Mouse (Mus musculus) left cerebral cortex, postnatal 36 days (tissue): ENCODE measurements at regions not wholly inside any gene's neighbourhood (a gene's known extent, or its start where the extent isn't known, plus 50 kb on each side); places are given as distances from the start of the nearest gene placed in this dataset.
A peak's percentile ranks its signal among the peaks of the same experiment; 100 is the strongest.

Experiments used
- DNase-seq, 2 experiments: peaks; one replicate each; pipeline ENCODE4 v3.0.0; 2021 to 2022; ENCODE audit warnings: low spot score in 2 of 2, mixed read lengths in 1 of 2
- intact Hi-C: fragments of 180-260 bp; cut with DNase I; formaldehyde crosslinking; loops from one replicate; pipeline ENCODE4 v1.15.1; 2025

DNA sequence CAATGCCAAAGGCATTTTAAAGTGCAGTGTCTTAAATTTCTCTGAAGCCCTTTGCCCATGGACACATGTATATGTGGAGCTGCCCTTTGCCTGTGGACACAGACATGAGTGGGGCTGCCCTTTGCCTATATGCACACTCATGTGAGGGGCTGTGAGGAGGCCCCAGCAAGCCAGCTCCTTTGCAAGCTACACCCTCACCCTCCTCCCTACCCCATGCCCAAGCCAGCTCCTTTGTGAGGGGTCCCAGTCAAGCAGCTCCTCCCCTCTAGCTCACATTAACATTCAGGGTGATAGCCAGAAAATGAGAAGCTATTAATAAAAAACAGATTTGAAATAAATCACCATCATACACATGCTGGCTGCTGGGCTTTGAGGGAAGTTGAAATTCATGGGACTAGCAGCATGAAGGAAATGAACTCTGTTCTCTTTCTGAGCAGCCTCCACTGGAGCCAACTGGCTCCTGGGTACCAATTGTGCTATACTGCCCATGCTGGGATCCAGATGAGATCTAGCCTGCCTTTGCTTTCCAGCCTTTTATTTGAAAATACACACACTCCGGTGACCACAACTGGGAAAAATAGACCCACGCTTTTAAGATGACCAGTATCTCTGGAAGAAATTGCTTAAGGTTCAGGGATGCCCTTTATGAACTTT is 151.4 kb downstream of the Abcc12 start:
- DNase-seq = no peak
- intact Hi-C loops = no loop called here

DNA sequence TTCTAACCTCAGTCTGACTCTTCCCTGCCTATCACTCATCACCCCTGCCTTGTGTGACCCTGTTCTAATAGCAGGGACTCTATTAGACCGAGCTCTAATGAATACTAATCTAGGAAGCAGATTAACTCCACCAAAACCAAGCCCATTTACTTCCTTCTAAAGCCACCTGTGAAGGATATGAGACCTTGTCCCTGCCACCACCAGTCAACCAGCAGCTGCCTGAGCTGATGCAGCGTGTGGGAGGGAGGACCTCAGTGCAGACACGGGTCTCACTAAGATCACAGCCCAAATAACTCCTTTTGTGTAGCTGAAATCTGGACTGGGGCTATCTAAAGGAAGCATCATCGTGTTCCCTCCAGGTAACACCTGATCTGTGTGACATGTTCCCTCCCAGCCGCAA is 152.4 kb downstream of the Abcc12 start:
- intact Hi-C loops = no loop called here

DNA sequence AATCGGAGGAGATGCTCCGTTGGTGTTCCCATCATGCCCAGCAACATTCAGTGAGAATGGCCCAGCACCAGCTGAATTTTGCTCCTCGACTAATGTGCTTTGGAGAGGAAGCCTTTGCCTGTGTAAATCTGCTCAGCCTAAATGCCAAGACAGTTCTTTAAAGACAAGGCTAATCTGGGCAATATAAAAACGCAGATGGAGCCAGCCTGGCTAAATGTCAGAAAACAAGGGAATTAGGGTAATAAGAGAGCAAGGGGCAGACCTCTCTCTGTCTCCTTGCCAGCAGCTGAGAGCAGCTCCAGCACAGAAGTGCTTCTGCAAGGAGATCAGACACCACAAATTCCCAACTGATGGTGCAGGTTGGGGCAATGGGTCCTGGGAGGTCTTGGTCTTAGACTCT is 154.4 kb downstream of the Abcc12 start:
- intact Hi-C loops = no loop called here
- no peak for DNase-seq

More for the DNA sequence above, 152.4 kb downstream of the Abcc12 start:
- no peak for DNase-seq

DNA sequence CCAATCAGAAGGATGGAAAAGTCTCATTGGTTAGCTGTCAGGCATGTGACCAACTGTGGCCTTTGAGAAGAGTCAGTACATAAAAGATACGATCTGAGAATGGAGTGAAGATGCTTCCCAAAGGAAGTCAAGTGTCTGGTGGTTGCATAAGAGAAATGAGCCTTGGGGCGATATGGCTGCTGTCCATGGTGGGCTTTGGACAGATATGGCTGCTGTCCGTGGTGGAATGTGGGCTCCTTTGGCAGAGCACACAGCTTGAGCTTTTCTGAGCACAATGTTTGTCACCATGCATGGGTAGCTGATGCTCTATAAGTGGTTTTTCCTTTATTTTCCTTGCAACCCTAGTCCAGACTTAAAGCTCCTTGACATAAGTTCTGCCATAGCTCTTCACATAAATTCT is 155.1 kb downstream of the Abcc12 start:
- no peak for DNase-seq
- intact Hi-C loops = no loop called here

DNA sequence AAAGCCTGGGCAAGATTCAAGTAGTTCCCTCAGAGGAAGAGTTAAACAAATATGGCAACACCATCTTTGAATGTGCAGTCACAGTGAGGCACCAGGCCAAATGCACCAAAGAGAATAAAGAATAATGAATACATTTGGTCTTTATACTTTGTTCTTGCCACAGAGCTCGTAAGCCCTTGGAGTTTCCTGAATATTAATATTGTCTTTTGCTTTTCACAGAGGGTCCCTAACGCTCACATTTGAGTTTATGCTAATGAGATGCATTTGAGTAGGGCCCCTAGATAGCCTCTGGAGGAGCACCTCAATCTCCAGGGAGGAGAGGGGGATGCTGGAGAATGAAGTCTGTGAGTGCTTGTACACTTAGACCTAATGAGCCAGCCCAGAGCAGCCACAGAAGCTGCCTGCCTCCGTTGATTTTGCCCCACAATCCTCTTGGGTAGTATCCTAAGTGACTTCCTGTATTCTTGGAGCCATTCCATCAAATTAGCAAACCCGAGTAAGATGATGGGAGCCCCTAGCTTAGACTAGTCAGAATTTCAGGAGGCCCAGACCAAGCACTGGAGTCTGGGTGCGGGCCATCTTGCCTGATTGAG is 161.3 kb downstream of the Abcc12 start:
- intact Hi-C loops = no loop called here
- DNase-seq = no peak

DNA sequence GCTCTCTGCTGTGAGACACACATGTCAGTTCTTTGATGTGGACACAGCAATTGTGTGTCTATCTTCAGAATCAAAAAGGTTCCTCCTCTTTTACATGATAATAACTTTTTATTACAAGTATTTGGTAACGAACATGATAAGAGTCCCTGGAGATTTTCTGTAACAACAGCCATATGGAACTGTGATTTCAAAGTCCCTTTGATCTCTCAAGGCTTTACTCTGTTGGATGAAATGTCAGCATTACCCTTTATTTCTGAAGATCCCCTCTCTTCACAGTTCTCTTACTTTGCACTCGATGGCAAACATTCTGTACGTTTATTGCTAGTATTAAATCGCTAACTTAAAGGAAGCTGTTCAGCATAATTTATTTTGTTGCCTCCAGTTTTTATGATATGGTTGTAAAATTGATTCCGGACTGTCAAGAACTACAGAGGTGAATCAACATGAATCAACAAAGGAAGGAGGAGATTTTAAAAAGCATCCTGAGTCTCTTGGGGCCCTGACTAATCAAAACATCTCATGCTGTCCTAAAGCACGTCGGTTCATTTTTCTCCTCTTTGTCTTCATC is 162.0 kb downstream of the Abcc12 start:
- no peak for DNase-seq
- intact Hi-C loops = no loop called here

DNA sequence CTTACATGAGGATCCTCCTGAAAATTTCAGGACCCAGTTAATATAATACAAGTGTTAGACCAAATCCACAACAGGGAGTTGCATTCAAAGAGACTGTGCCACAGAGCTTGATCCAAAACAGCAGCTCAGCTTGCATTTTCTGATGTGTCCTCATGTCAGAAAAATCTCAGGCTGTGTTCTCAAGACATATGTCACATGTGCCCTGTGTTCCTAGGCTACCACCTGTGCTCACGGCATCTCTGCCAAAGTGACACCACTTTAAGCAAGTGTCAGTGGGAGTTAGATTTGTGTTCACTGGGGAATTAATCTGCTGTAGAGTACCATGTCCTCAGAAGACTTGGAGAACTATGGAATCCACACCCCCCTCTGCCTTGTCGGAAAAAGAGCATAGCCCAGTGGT is 165.3 kb downstream of the Abcc12 start:
- intact Hi-C loops = no loop called here
- no peak for DNase-seq

DNA sequence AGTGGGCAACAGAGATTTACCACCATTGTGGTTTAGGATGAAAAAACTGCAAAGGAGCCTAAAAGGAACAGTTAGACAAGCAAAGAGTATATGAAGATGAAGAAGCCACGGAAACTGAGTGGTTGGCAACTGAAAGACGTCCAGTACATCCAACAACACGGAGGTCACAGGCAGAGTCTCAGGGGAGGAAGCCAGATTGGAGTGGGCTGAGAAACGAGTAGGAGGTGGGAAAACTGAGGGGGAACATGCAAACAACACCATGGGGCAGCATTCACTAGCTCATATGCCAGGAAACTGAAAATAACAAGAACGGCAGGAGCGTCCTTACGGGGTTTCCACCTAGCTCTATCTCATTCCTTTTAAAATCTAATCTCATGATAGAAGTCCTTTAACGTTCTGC is 169.3 kb downstream of the Abcc12 start:
- peak; percentile 47 for DNase-seq
- intact Hi-C loops = no loop called here

DNA sequence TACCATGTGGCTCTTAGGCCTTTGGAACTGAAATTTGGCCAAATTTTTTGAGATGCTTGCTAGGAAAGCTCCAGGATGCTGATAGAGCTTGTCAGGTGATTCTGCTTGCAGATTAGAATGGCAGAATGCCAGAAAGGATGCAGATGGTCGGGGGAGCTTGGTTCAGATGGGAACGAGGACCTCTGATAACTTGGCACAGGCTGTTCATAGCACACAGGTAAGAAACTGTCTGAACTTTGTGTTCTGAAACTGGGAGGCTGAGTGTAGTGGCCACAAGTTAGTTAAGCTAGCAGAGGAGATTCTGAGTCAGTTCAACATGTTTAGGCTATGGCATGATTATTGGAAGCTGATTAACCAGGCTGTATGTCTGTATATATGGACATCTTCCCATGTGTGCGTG is 174.3 kb downstream of the Abcc12 start:
- DNase-seq = no peak
- intact Hi-C loops = no loop called here

DNA sequence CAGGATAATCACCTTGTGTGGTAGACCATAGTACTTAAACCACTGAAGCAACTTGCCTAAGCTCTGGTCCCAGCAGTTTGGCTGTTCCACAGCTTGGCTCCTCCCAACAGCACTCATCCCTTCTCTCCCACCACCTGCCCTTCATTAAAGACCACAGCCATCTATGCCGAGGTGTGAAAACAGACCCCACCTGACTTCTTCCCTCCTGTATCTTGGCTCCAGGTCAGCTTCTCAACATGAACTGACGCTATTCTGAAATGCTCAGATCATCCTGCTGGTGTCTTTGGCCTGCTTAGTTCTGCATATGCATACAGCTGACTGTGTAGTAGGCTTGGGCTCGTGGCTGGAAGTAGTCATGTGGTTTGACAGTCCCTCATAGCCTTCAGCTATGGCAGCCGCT is 177.1 kb downstream of the Abcc12 start:
- intact Hi-C loops = no loop called here
- DNase-seq = no peak

DNA sequence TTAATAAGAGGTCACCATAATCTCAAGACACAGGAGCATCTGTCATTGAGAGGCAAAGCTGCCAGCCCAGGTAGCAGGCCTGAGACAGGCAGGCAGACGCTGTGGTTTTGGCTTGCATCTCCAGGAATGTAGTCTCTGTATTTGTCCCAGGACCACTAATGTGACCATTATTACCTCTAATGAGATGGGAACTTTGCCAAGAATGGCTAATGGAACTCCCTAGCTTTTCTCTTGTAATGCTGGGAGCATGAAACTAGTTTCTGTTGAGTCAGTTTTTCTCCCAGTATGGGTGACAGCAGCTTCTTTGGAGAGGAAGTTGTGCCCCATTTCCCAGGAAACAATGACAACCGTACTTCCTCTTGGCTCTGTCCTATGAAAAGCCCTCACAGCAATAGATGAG is 178.5 kb downstream of the Abcc12 start:
- no peak for DNase-seq
- intact Hi-C loops = no loop called here

DNA sequence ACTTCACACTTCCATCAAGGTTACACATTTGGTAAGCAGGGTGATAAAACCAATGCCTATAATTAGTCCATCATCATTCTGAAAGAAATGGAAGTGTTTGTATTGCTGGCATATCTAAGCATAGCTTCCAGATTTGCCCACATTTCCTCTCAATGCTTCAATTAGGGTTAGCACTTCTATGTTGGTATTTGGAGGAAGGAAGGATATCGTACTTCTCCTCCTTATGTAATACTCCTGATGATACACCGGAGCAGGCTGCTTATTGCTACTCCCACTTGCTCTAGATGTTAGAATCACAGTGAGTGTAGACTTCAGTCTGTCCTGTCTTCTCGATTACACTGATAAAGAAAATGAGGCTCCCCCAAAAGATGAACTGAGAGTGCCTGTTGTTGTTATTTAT is 185.4 kb downstream of the Abcc12 start:
- intact Hi-C loops = no loop called here
- DNase-seq = no peak

DNA sequence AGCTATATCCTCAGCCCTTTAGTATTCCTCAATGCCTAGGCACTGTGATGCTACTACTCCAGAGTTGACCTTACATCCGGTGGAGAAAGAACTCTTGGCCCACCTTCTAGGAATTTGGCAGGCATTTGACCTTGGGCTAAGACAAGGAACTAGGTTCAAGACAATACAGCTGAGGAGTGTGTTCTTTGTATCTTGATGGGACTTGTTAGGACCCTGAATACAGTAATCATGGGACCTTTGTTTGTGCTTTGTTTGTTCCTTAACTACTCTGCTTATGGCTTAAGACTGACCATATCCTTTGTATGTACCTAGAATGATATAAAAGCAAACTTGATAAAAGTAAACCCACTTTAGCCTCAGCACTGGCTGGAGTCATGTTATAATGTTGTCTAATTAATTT is 186.7 kb downstream of the Abcc12 start:
- DNase-seq = no peak
- intact Hi-C loops = loop anchor here (5.0 kb wide), 1 partner anchor 78 kb away; no protein-coding TSS in a partner anchor

DNA sequence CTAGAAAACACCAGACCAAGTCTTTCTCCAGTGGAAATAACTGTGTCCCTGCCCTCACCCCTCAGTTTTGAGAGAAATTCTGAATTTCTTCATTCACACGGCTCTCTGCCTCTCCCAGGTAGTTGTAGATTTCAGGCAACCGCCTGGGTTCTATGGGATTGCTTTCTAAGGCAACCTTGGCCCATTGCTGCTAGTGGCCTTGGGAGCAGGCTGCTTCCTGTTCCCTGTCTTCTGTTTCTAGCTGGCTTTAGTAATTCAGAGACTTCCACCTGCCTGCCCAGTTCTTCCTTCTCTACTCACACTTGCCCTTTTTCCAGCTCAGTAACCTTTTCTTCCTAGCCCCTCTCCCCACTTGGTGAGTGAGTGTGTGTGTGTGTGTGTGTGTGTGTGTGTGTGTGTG is 187.1 kb downstream of the Abcc12 start:
- intact Hi-C loops = loop anchor here (5.0 kb wide), 1 partner anchor 79 kb away; no protein-coding TSS in a partner anchor
- DNase-seq = no peak

DNA sequence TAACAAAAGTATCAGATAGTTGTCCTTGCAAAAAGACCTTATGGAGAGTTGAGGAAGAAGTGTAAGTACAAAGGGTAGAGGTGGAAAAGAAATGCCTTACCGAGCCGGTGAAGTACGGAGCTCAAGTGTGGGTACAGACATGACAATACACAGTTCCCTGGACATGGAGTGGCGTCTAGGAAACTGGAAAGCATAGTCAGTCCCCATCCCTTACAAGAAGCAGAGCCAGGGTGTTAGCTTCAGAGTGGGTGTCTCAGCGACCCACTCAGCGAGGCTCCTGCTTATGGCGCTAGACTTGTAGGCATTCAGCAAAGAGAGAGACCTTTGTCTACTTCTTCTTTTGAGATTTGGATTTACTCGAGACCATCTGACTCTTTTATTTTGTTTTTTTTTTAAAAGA is 189.8 kb downstream of the Abcc12 start:
- intact Hi-C loops = loop anchor here (5.0 kb wide), 1 partner anchor 82 kb away; no protein-coding TSS in a partner anchor
- no peak for DNase-seq

DNA sequence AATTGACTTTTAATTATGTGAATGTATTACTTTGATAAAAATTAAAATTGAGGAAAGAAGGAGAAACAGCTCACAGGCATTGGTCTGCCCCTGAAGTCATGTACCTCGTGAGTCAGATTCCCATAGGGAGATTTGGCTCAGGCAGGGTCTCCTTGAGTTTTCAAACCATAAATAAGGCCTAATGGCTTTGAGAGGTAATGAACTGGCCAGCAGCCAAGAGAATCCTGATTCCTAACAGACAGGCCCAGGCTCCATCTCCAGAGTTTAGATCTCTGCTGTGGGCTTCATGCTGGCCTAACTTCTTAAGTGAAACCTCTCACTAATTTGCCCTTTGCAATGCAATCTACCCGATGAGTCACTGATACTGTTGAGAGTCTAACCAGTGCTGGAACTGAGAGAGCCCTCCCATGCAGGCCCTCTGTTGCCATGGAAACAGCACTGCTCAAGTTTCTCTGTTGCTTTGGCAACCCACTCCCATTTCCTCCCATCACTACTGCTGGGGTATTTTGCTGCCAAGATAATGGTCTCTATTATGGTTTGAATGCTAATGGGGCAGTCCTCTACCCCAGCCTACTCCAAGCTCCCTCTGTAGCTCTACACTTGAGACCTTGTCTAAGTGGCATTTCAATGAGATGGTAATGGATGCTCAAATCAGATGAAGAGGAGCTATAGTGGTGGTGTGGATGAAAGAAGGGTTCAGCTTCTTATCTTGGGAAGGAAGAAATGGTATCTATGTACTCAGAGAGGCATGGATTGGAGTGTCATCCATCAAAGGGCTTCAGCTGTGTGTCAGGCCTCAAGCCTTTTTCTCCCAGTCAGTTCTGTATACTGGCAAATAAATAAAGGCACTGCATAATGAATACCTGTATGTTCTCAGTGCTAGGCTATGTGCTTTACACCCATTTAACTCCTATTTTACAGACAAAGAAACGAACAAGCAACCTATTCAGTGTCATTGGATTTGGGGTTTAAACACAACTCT is 190.5 kb downstream of the Abcc12 start:
- intact Hi-C loops = loop anchor here (5.0 kb wide), 1 partner anchor 82 kb away; no protein-coding TSS in a partner anchor
- DNase-seq = peak; percentile 69 to 75

DNA sequence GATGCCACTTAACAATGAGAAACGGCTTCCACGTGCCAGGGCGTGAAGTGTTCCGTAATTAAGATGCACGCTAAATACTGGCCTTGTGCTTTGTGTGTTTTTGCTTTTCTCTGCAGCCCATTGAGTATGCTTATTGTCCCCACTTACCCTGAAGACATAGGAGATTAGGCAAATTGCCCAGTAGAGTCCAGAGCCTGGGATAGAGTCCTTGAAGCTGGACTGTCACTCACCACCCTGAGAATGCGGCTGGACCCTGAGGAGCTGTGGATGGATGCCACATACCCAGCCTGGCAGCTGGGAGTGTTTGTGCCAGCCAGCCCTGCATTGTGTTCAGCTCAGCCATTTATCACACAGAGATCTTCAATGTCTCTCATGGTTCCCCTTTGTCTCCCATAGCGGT is 195.2 kb downstream of the Abcc12 start:
- no peak for DNase-seq
- intact Hi-C loops = no loop called here

DNA sequence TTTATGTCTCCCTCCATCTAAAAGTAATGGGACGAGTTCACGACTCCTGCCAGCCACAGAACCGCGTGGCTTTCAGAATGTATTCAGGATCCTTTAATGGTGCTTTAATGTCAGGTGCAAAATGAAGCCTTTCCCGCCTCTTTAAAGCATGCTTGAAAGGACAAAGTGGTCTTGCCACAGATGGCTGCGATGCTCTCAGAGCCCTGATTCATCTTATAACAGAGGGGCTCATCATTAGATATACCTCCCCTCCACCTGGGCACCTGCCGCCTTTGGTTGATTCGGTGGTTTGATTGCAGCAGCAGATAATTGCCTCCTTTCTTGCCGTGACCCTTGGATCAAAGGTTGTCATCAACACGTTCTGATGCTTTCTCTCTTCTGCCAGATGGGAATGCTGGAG is 198.5 kb downstream of the Abcc12 start:
- intact Hi-C loops = no loop called here
- DNase-seq = no peak

DNA sequence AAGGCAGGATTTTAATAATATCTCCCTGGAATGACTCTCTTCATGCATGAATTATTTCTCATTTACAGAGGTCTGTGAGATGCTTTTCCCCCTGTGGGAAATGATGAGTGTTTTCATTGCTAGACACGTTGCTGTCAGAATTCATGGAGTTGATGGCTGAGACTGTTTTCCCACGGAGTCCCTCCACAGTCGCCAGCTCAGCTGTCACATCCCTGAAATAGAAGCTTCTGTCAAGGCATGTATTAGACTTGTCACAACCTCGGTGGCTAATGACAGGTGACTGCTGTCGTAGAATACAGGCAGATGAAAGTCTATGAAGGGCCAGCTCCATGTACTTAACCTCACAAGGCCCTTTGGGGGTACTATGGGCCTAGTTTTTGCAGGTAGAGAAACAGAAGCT is 212.4 kb downstream of the Abcc12 start:
- no peak for DNase-seq
- intact Hi-C loops = no loop called here

DNA sequence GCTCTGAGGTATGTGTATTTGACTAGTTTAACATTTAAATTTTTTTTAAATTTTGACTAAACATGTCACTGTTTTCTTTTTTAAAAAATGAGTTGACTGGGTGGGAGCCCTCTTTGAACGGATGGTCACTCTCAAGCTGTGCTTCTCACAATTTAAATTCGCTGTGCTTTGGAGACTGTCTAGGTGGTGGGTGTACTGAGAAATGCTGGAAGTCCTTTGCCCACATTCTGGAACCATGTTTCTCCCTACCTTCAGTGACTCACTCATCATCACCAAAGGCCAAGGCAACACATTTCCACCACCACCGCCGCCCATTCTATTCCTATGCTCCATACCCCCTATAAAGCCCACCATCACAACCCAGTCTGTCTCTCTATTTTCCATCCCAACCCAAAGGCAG is 213.8 kb downstream of the Abcc12 start:
- intact Hi-C loops = no loop called here

More for the DNA sequence above, 213.8 kb downstream of the Abcc12 start:
- no peak for DNase-seq
